Mouse (Mus musculus) stomach, embryonic 15.5 days (tissue): Measurements from ENCODE around the gene Adgra3. TPM values are rescaled to one million over a fixed set of nuclear protein-coding genes. Genes with fewer than 3 reads are reported as not detected.
A peak's percentile ranks its signal among the peaks of the same experiment; 100 is the strongest.

Experiments used
- ATAC-seq: fragments of 200-750 bp; cut with Nextera tagmentation; 2 replicates; pipeline ENCODE4 v1.8.0; 2017; ENCODE audit warnings: low read depth, moderate number of reproducible peaks, moderate TSS enrichment; ENCODE audit not compliant: insufficient read depth, low FRiP score
- H3K27ac ChIP-seq: fragments of 300-500 bp; sonication (generic); 2 replicates; pipeline ENCODE4 v1.5.1; 2015; ENCODE audit warnings: mild to moderate bottlenecking, inconsistent platforms
- H3K27me3 ChIP-seq: fragments of 300-500 bp; sonication (generic); replicated peaks from 2 replicates; pipeline ENCODE4 v1.6.1; 2015; ENCODE audit warnings: inconsistent platforms
- H3K36me3 ChIP-seq: fragments of 300-500 bp; sonication (generic); 2 replicates; pipeline ENCODE4 v1.6.1; 2015; ENCODE audit warnings: inconsistent platforms
- H3K4me1 ChIP-seq: fragments of 300-500 bp; sonication (generic); 2 replicates; pipeline ENCODE4 v1.6.1; 2015; ENCODE audit warnings: inconsistent platforms
- H3K4me2 ChIP-seq: fragments of 300-500 bp; sonication (generic); 2 replicates; pipeline ENCODE4 v1.6.1; 2015; ENCODE audit warnings: mild to moderate bottlenecking, inconsistent platforms
- H3K4me3 ChIP-seq: fragments of 300-500 bp; sonication (generic); replicated peaks from 2 replicates; pipeline ENCODE4 v1.5.1; 2015; ENCODE audit warnings: inconsistent platforms
- H3K9ac ChIP-seq: fragments of 300-500 bp; sonication (generic); 2 replicates; pipeline ENCODE4 v1.6.1; 2015; ENCODE audit warnings: inconsistent platforms
- H3K9me3 ChIP-seq: fragments of 300-500 bp; sonication (generic); 2 replicates; pipeline ENCODE4 v1.6.1; 2016; ENCODE audit warnings: inconsistent platforms
- WGBS: fragments of 180-500 bp; shearing (Covaris S2); methylation state at CpG from one replicate; pipeline ENCODE4 v1.1.7; 2015; 5-methylcytosine and 5-hydroxymethylcytosine counted together
- polyA plus RNA-seq: library from polyadenylated mRNA; unstranded; fragments of >200 nt; fragmentation: Nextera tagmentation; extraction: Ambion mirVana; gene quantifications from 2 replicates; pipeline ENCODE4 v1.2.1, GENCODE M21; 2015

Gene Adgra3
- polyA plus RNA-seq, 1 experiment from 2014 or later = 20.2 TPM

GRCm38 (mm10) chr5:49999764-50000163 lies 59.0 kb downstream of the Adgra3 start:
- WGBS = 48% methylated on average over 9 of the region's 9 CpGs
- no peaks in the 10 kb centered on the region for H3K4me1 ChIP-seq
- no peaks in the 10 kb centered on the region for H3K9me3 ChIP-seq
- H3K4me3 ChIP-seq = no peak overlapping the region
- no peak overlapping the region for H3K27ac ChIP-seq
- no peak overlapping the region for H3K4me2 ChIP-seq
- 0 out of 2 replicates have a peak, but pooled peaks cover 3% of the 10 kb centered on the region for H3K36me3 ChIP-seq
- no peak overlapping the region for H3K9ac ChIP-seq
- ATAC-seq = peak; percentile 50; the same call in 1 of the 2 replicates
- H3K27me3 ChIP-seq = no peaks in the 10 kb centered on the region

GRCm38 (mm10) chr5:49997019-49997418 lies 61.8 kb downstream of the Adgra3 start:
- 83% methylated on average over 6 of the region's 6 CpGs for WGBS
- H3K36me3 ChIP-seq = 0 out of 2 replicates have a peak, but pooled peaks cover 3% of the 10 kb centered on the region

GRCm38 (mm10) chr5:49996457-49996856 lies 62.3 kb downstream of the Adgra3 start:
- no peak overlapping the region for H3K9ac ChIP-seq
- WGBS = 67% methylated on average over 10 of the region's 11 CpGs

More at GRCm38 (mm10) chr5:49997019-49997418, 61.8 kb downstream of the Adgra3 start:
- Histone ChIP-seq H3K9ac (no peak overlapping the region), H3K27me3 (no peaks in the 10 kb centered on the region), H3K4me1 (no peaks in the 10 kb centered on the region), H3K27ac (no peak overlapping the region), H3K9me3 (no peaks in the 10 kb centered on the region), H3K4me3 (no peak overlapping the region), H3K4me2 (no peak overlapping the region)
- no peak for ATAC-seq

GRCm38 (mm10) chr5:49990737-49991323 lies 68.0 kb downstream of the Adgra3 start:
- no peak overlapping the region for H3K4me2 ChIP-seq

More at GRCm38 (mm10) chr5:49996457-49996856, 62.3 kb downstream of the Adgra3 start:
- no peak for ATAC-seq
- Histone ChIP-seq H3K4me1 (0 out of 2 replicates have a peak, but pooled peaks cover under 1% of the 10 kb centered on the region), H3K9me3 (no peaks in the 10 kb centered on the region), H3K27ac (no peak overlapping the region), H3K4me3 (no peak overlapping the region), H3K27me3 (no peaks in the 10 kb centered on the region), H3K36me3 (0 out of 2 replicates have a peak, but pooled peaks cover 3% of the 10 kb centered on the region), H3K4me2 (no peak overlapping the region)

GRCm38 (mm10) chr5:49988015-49988798 lies 70.6 kb downstream of the Adgra3 start:
- no peak overlapping the region for H3K4me3 ChIP-seq
- H3K27me3 ChIP-seq = no peaks in the 10 kb centered on the region
- no peak for ATAC-seq
- H3K9me3 ChIP-seq = no peaks in the 10 kb centered on the region
- peaks cover 15% of the 10 kb centered on the region for H3K36me3 ChIP-seq
- no peak overlapping the region for H3K9ac ChIP-seq
- H3K27ac ChIP-seq = no peak overlapping the region
- no peak overlapping the region for H3K4me2 ChIP-seq
- H3K4me1 ChIP-seq = 0 out of 2 replicates have a peak, but pooled peaks cover 6% of the 10 kb centered on the region
- 78% methylated on average over 10 of the region's 10 CpGs for WGBS

More at GRCm38 (mm10) chr5:49990737-49991323, 68.0 kb downstream of the Adgra3 start:
- Histone ChIP-seq H3K27me3 (no peaks in the 10 kb centered on the region), H3K9me3 (no peaks in the 10 kb centered on the region), H3K4me1 (0 out of 2 replicates have a peak, but pooled peaks cover 6% of the 10 kb centered on the region), H3K9ac (no peak overlapping the region), H3K27ac (peak overlapping the region; percentile 52; the same call in 1 of the 2 replicates), H3K4me3 (no peak overlapping the region), H3K36me3 (peaks cover 9% of the 10 kb centered on the region; the same call in 1 of the 2 replicates)
- WGBS = 68% methylated on average over 8 of the region's 8 CpGs
- peak; percentile 96 for ATAC-seq

GRCm38 (mm10) chr5:49980727-49981126 lies 78.1 kb downstream of the Adgra3 start:
- no peak overlapping the region for H3K4me3 ChIP-seq
- 43% methylated on average over 5 of the region's 5 CpGs for WGBS
- H3K9ac ChIP-seq = no peak overlapping the region
- H3K27ac ChIP-seq = no peak overlapping the region
- H3K27me3 ChIP-seq = no peaks in the 10 kb centered on the region
- no peaks in the 10 kb centered on the region for H3K9me3 ChIP-seq
- no peak overlapping the region for H3K4me2 ChIP-seq
- ATAC-seq = no peak
- H3K4me1 ChIP-seq = no peaks in the 10 kb centered on the region
- peaks cover 5% of the 10 kb centered on the region; the same call in 1 of the 2 replicates for H3K36me3 ChIP-seq

- Histone ChIP-seq H3K4me3 (no peak overlapping the region), H3K4me2 (no peak overlapping the region), H3K27ac (no peak overlapping the region), H3K36me3 (0 out of 2 replicates have a peak, but pooled peaks cover 5% of the 10 kb centered on the region), H3K9ac (no peak overlapping the region), H3K9me3 (no peaks in the 10 kb centered on the region), H3K27me3 (no peaks in the 10 kb centered on the region), H3K4me1 (no peaks in the 10 kb centered on the region)
- no peak for ATAC-seq
- WGBS = 88% methylated on average over 14 of the region's 14 CpGs
Measured at GRCm38 (mm10) chr5:49979246-49979645, 79.6 kb downstream of the Adgra3 start.

- Histone ChIP-seq H3K9ac (no peak overlapping the region), H3K36me3 (0 out of 2 replicates have a peak, but pooled peaks cover 5% of the 10 kb centered on the region), H3K9me3 (no peaks in the 10 kb centered on the region), H3K4me1 (no peaks in the 10 kb centered on the region), H3K4me3 (no peak overlapping the region), H3K4me2 (no peak overlapping the region), H3K27ac (no peak overlapping the region), H3K27me3 (no peaks in the 10 kb centered on the region)
- WGBS = 54% methylated on average over 2 of the region's 2 CpGs
- ATAC-seq = no peak
Measured at GRCm38 (mm10) chr5:49975971-49976370, 82.8 kb downstream of the Adgra3 start.

GRCm38 (mm10) chr5:49974211-49974610 lies 84.6 kb downstream of the Adgra3 start:
- Histone ChIP-seq H3K9ac (no peak overlapping the region), H3K4me3 (no peak overlapping the region), H3K27me3 (no peaks in the 10 kb centered on the region), H3K36me3 (0 out of 2 replicates have a peak, but pooled peaks cover 5% of the 10 kb centered on the region), H3K27ac (no peak overlapping the region), H3K4me1 (no peaks in the 10 kb centered on the region), H3K9me3 (no peaks in the 10 kb centered on the region), H3K4me2 (no peak overlapping the region)
- ATAC-seq = no peak
- WGBS = 91% methylated on average over 4 of the region's 4 CpGs

GRCm38 (mm10) chr5:49969660-49970059 lies 89.1 kb downstream of the Adgra3 start:
- Histone ChIP-seq H3K27ac (no peak overlapping the region), H3K27me3 (no peaks in the 10 kb centered on the region), H3K4me2 (no peak overlapping the region), H3K4me3 (no peak overlapping the region), H3K9ac (no peak overlapping the region), H3K36me3 (no peaks in the 10 kb centered on the region), H3K9me3 (no peaks in the 10 kb centered on the region), H3K4me1 (no peaks in the 10 kb centered on the region)
- ATAC-seq = no peak
- 80% methylated on average over 8 of the region's 8 CpGs for WGBS

GRCm38 (mm10) chr5:49967726-49968125 lies 91.1 kb downstream of the Adgra3 start:
- Histone ChIP-seq H3K27ac (no peak overlapping the region), H3K4me2 (no peak overlapping the region), H3K36me3 (no peaks in the 10 kb centered on the region), H3K27me3 (no peaks in the 10 kb centered on the region), H3K4me3 (no peak overlapping the region), H3K9me3 (no peaks in the 10 kb centered on the region), H3K4me1 (no peaks in the 10 kb centered on the region), H3K9ac (no peak overlapping the region)
- WGBS = 81% methylated on average over 6 of the region's 6 CpGs
- ATAC-seq = no peak

- peaks cover 6% of the 10 kb centered on the region for H3K36me3 ChIP-seq
- no peak overlapping the region for H3K27ac ChIP-seq
- WGBS = 75% methylated on average over 8 of the region's 8 CpGs
- no peak overlapping the region for H3K4me3 ChIP-seq
- no peak for ATAC-seq
- H3K4me1 ChIP-seq = no peaks in the 10 kb centered on the region
- H3K4me2 ChIP-seq = no peak overlapping the region
- no peaks in the 10 kb centered on the region for H3K27me3 ChIP-seq
- H3K9ac ChIP-seq = no peak overlapping the region
- no peaks in the 10 kb centered on the region for H3K9me3 ChIP-seq
Measured at GRCm38 (mm10) chr5:49965810-49966209, 93.0 kb downstream of the Adgra3 start.
